Mouse (Mus musculus): ENCODE results near the gene Cobll1. TPM values are rescaled to one million over a fixed set of nuclear protein-coding genes. Genes with fewer than 3 reads are reported as not detected.

Cobll1 gene
- total RNA-seq, 2 experiments from 2014 or later, result 7.3 to 9.2 TPM

GRCm38 (mm10) chr2:65237116-65237515 lies 2.1 kb downstream of the Cobll1 start:
- no peak for DNase-seq

- DNase-seq, result no peak
Observed at GRCm38 (mm10) chr2:65236644-65237043, 2.6 kb downstream of the Cobll1 start.

GRCm38 (mm10) chr2:65232756-65233535 lies 6.3 kb downstream of the Cobll1 start:
- no peak for DNase-seq

- DNase-seq, result no peak
Observed at GRCm38 (mm10) chr2:65228426-65228825, 10.8 kb downstream of the Cobll1 start.

- no peak for DNase-seq
Observed at GRCm38 (mm10) chr2:65227898-65228290, 11.3 kb downstream of the Cobll1 start.

- DNase-seq, result no peak
Observed at GRCm38 (mm10) chr2:65227154-65227897, 11.9 kb downstream of the Cobll1 start.

- DNase-seq, result no peak
Observed at GRCm38 (mm10) chr2:65226494-65226893, 12.7 kb downstream of the Cobll1 start.

GRCm38 (mm10) chr2:65223956-65224735 lies 15.1 kb downstream of the Cobll1 start:
- no peak for DNase-seq

- DNase-seq, result no peak
Observed at GRCm38 (mm10) chr2:65223012-65223411, 16.2 kb downstream of the Cobll1 start.

- no peak for DNase-seq
Observed at GRCm38 (mm10) chr2:65221646-65222045, 17.6 kb downstream of the Cobll1 start.

- peak; percentile 16 for DNase-seq
Observed at GRCm38 (mm10) chr2:65220563-65220962, 18.6 kb downstream of the Cobll1 start.

- no peak for DNase-seq
Observed at GRCm38 (mm10) chr2:65219375-65220135, 19.6 kb downstream of the Cobll1 start.

- DNase-seq, result peak; percentile 26
Observed at GRCm38 (mm10) chr2:65218318-65218717, 20.9 kb downstream of the Cobll1 start.

- DNase-seq, result no peak
Observed at GRCm38 (mm10) chr2:65217677-65218076, 21.5 kb downstream of the Cobll1 start.

- no peak for DNase-seq
Observed at GRCm38 (mm10) chr2:65216163-65216562, 23.0 kb downstream of the Cobll1 start.

GRCm38 (mm10) chr2:65214556-65214955 lies 24.6 kb downstream of the Cobll1 start:
- DNase-seq, result no peak

GRCm38 (mm10) chr2:65213675-65214074 lies 25.5 kb downstream of the Cobll1 start:
- no peak for DNase-seq

- DNase-seq, result no peak
Observed at GRCm38 (mm10) chr2:65211620-65212019, 27.6 kb downstream of the Cobll1 start.

GRCm38 (mm10) chr2:65207750-65208149 lies 31.5 kb downstream of the Cobll1 start:
- no peak for DNase-seq

GRCm38 (mm10) chr2:65203699-65204098 lies 35.5 kb downstream of the Cobll1 start:
- DNase-seq, result no peak

GRCm38 (mm10) chr2:65199706-65200105 lies 39.5 kb downstream of the Cobll1 start:
- DNase-seq, result no peak

- DNase-seq, result no peak
Observed at GRCm38 (mm10) chr2:65198605-65199004, 40.6 kb downstream of the Cobll1 start.
